Mouse (Mus musculus) CH12.LX (cell line): ENCODE data around the gene Ap5z1.

ENCODE experiments used
- CHD1 ChIP-seq: IDR thresholded peaks from 2 replicates; pipeline ENCODE4 v1.6.1; 2012; ENCODE audit warnings: low read depth, low read length, improper control_type of control experiment, inconsistent platforms
- CTCF ChIP-seq, 2 experiments: IDR thresholded peaks in 1 of 2; conservative IDR thresholded peaks in 1 of 2; 2 replicates each; pipeline ENCODE4 v1.5.1; 2011 to 2012; ENCODE audit warnings: low read depth in 2 of 2, low read length in 2 of 2, improper control_type of control experiment in 1 of 2, inconsistent platforms in 1 of 2, mild to moderate bottlenecking in 1 of 2, moderate library complexity in 1 of 2
- EP300 ChIP-seq: IDR thresholded peaks from 2 replicates; pipeline ENCODE4 v1.6.1; 2011; ENCODE audit warnings: low read length, improper control_type of control experiment
- KAT2A ChIP-seq: IDR thresholded peaks from 2 replicates; pipeline ENCODE4 v1.6.1; 2012; ENCODE audit warnings: low read length, improper control_type of control experiment, inconsistent platforms; ENCODE audit not compliant: insufficient replicate concordance
- MXI1 ChIP-seq: IDR thresholded peaks from 2 replicates; pipeline ENCODE4 v1.6.1; 2011; ENCODE audit warnings: mild to moderate bottlenecking, low read depth, low read length, improper control_type of control experiment
- POLR2A ChIP-seq: IDR thresholded peaks from 2 replicates; pipeline ENCODE4 v1.6.1; 2011; ENCODE audit warnings: low read depth, mild to moderate bottlenecking, improper control_type of control experiment, low read length
- RAD21 ChIP-seq: IDR thresholded peaks from 2 replicates; pipeline ENCODE4 v1.6.1; 2011; ENCODE audit warnings: low read depth, mild to moderate bottlenecking, low read length, improper control_type of control experiment, moderate library complexity

DNA sequence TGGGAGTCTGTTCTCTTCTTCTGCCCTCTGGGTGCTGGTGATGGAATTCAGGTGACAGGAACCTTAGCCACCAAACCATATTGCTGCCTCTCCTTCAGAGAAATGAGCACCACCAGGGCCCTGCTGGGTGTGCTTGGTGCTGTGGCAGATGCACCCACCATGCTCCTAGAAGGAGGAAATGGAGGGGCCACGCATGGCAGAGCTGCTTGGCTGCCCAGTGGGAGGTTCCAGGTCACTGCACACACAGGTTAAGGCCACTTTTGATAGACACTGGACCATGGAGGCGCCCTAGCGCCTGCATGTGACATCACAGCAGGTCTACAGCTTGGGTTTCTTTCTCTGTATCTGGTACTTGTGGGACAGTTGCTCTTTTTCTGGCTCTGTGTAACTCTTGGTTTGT is 46.6 kb upstream of the Ap5z1 start:
- TF ChIP-seq RAD21 (no peak), KAT2A (no peak), EP300 (no peak), CTCF (conservative IDR thresholded peaks at IDR 0.05 in 1 of 2, IDR thresholded peaks at IDR 0.05 in 1 of 2; ENCODE audit: low read depth in 2 of 2, low read length in 2 of 2) (no peak), CHD1 (no peak), MXI1 (no peak; the same call in 1 of the 2 replicates), POLR2A (no peak)
